Mouse (Mus musculus): ENCODE measurements around the gene Mettl18. TPM values are rescaled to one million over a fixed set of nuclear protein-coding genes. Genes with fewer than 3 reads are reported as not detected.

The Mettl18 gene
- total RNA-seq, 2 experiments from 2014 or later = 4.5 to 4.7 TPM

GRCm38 (mm10) chr1:164040385-164041135, 45.9 kb downstream of the Mettl18 start:
- DNase-seq (ENCODE audit: low spot score in 2 of 2) = no peak

- DNase-seq (ENCODE audit: low spot score in 2 of 2) = no peak
Measured at GRCm38 (mm10) chr1:164043549-164043948, 48.9 kb downstream of the Mettl18 start.

Other genes starting within 250 kb of the Mettl18 start
- 100 to 1,000 TPM; 203 to 208 TPM for gene Kifap3, start 215.3 kb upstream of the Mettl18 start, total RNA-seq (2021)
- 10 to 100 TPM; 21.6 to 22.8 TPM for gene Scyl3, start 65.8 kb upstream of the Mettl18 start, total RNA-seq (2021)
- 1 to 10 TPM; 2.0 to 2.3 TPM for gene BC055324, start 93 bp upstream of the Mettl18 start, total RNA-seq (2021)
- gene Sele, start 53.3 kb downstream of the Mettl18 start, total RNA-seq (2021) = not detected
- gene Sell, start 67.1 kb downstream of the Mettl18 start, total RNA-seq (2021) = under 1 TPM in 1 of 2 experiments, not detected in 1; 0.16 TPM
- gene Selp, start 120.4 kb downstream of the Mettl18 start, total RNA-seq (2021) = under 1 TPM in 1 of 2 experiments, not detected in 1; 0.16 TPM
- 1 to 10 TPM in 1 of 2 experiments, under 1 TPM in 1; 0.40 to 1.4 TPM for gene F5, start 156.9 kb downstream of the Mettl18 start, total RNA-seq (2021)